Mouse (Mus musculus): ENCODE results near the gene Ppp1r15a.

Gene Ppp1r15a

GRCm38 (mm10) chr7:45525809-45526473 is at the start of gene Ppp1r15a, which contains the start of gene Plekha4:
Gene Ppp1r15a (minus strand): TSS chr7:45526268.
Gene Plekha4 (plus strand): TSS chr7:45526330.
- in situ Hi-C loops (cut with MboI, MseI) = no loop called here

- in situ Hi-C loops (cut with MboI, MseI) = no loop called here
Observed at GRCm38 (mm10) chr7:45574472-45575379, 48.7 kb upstream of the Ppp1r15a start.

- in situ Hi-C loops (cut with MboI, MseI) = no loop called here
Observed at GRCm38 (mm10) chr7:45573954-45574353, 47.9 kb upstream of the Ppp1r15a start.

- in situ Hi-C loops (cut with MboI, MseI) = no loop called here
Observed at GRCm38 (mm10) chr7:45571966-45572365, 45.9 kb upstream of the Ppp1r15a start.

GRCm38 (mm10) chr7:45570103-45570741 is 44.2 kb upstream of the Ppp1r15a start, which contains the start of gene Bcat2:
Gene Bcat2 (plus strand): TSS chr7:45570153.
- in situ Hi-C loops (cut with MboI, MseI) = no loop called here

- in situ Hi-C loops (cut with MboI, MseI) = loop anchor here (10.0 kb wide), 2 partner anchors 94 to 644 kb away; partner anchors contain the start of gene Ap2a1
Observed at GRCm38 (mm10) chr7:45568601-45569473, 42.8 kb upstream of the Ppp1r15a start.

GRCm38 (mm10) chr7:45567780-45568516 is 41.9 kb upstream of the Ppp1r15a start:
- in situ Hi-C loops (cut with MboI, MseI) = loop anchor here (10.0 kb wide), 2 partner anchors 93 to 643 kb away; partner anchors contain the start of gene Ap2a1

GRCm38 (mm10) chr7:45567112-45567779 is 41.2 kb upstream of the Ppp1r15a start:
- in situ Hi-C loops (cut with MboI, MseI) = loop anchor here (10.0 kb wide), 2 partner anchors 92 to 642 kb away; partner anchors contain the start of gene Ap2a1

- in situ Hi-C loops (cut with MboI, MseI) = loop anchor here (10.0 kb wide), 2 partner anchors 91 to 641 kb away; partner anchors contain the start of gene Ap2a1
Observed at GRCm38 (mm10) chr7:45565446-45565845, 39.4 kb upstream of the Ppp1r15a start.

GRCm38 (mm10) chr7:45564811-45565210 is 38.7 kb upstream of the Ppp1r15a start:
- in situ Hi-C loops (cut with MboI, MseI) = loop anchor here (10.0 kb wide), 2 partner anchors 90 to 640 kb away; partner anchors contain the start of gene Ap2a1

GRCm38 (mm10) chr7:45561624-45562520 is 35.8 kb upstream of the Ppp1r15a start:
- in situ Hi-C loops (cut with MboI, MseI) = loop anchor here (10.0 kb wide), 2 partner anchors 87 to 637 kb away; partner anchors contain the start of gene Ap2a1

GRCm38 (mm10) chr7:45560843-45561623 is 35.0 kb upstream of the Ppp1r15a start:
- in situ Hi-C loops (cut with MboI, MseI) = loop anchor here (10.0 kb wide), 2 partner anchors 86 to 636 kb away; partner anchors contain the start of gene Ap2a1

- in situ Hi-C loops (cut with MboI, MseI) = loop anchor here (10.0 kb wide), 2 partner anchors 85 to 635 kb away; partner anchors contain the start of gene Ap2a1
Observed at GRCm38 (mm10) chr7:45560241-45560640, 34.2 kb upstream of the Ppp1r15a start.

- in situ Hi-C loops (cut with MboI, MseI) = no loop called here
Observed at GRCm38 (mm10) chr7:45558907-45559306, 32.8 kb upstream of the Ppp1r15a start.

GRCm38 (mm10) chr7:45555787-45556186 is 29.7 kb upstream of the Ppp1r15a start:
- in situ Hi-C loops (cut with MboI, MseI) = no loop called here

- in situ Hi-C loops (cut with MboI, MseI) = no loop called here
Observed at GRCm38 (mm10) chr7:45554744-45555143, 28.7 kb upstream of the Ppp1r15a start, which contains the start of gene Hsd17b14. Gene Hsd17b14 (plus strand): TSS chr7:45554893.

- in situ Hi-C loops (cut with MboI, MseI) = no loop called here
Observed at GRCm38 (mm10) chr7:45553990-45554389, 27.9 kb upstream of the Ppp1r15a start.
